ENCODE assay signal across 1 mouse cellular context in the genomic region with DNA sequence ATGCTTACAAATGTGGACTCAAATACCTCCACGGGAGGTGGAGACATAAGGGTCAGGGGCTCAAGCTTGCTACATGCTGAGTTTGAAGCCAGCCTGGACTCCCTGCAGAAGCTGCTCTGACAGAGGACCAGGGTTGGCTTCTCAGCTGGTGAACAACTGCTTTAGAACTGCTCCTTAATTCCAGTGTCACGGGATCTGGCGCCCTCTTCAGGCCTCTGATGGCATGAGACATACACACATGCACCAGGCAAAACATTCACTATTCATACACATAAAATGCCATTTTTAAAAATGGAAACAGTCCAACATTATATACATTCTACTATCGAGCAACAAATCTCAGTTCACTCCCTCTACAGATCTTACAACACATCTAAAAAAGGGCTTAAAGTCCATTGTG.
TF ChIP-seq lines count a peak whose summit lies in the region.

No protein-coding gene starts in this region.

TF ChIP-seq in MEL, 35 proteins besides CTCF, POLR2A, EP300 and RAD21 (continued from another document):
- peak; percentile 40; the same call in 1 of the 2 replicates for TF ChIP-seq MAX (IDR thresholded peaks at IDR 0.05; ENCODE audit: low read length)
- TF ChIP-seq MYC (IDR thresholded peaks at IDR 0.05; ENCODE audit: low read depth, low read length), result peak; percentile 67; the same call in 1 of the 2 replicates
- TF ChIP-seq UBTF (IDR thresholded peaks at IDR 0.05; ENCODE audit: borderline replicate concordance, insufficient read depth, low read depth, low read length), result no peak
- no peak for TF ChIP-seq MAZ (IDR thresholded peaks at IDR 0.05; ENCODE audit: low read depth, low read length)
- no peak for TF ChIP-seq POLR2AphosphoS5 (IDR thresholded peaks at IDR 0.05; ENCODE audit: borderline replicate concordance, low read depth, low read length)
- TF ChIP-seq KAT2A (conservative IDR thresholded peaks at IDR 0.05; ENCODE audit: low read depth, low read length), result no peak
- TF ChIP-seq ZC3H11A (IDR thresholded peaks at IDR 0.05; ENCODE audit: low read depth, low read length), result peak; percentile 82
- TF ChIP-seq HCFC1 (IDR thresholded peaks at IDR 0.05; ENCODE audit: low read depth, low read length), result peak; percentile 25; the same call in 1 of the 2 replicates
- no peak for TF ChIP-seq CHD1 (IDR thresholded peaks at IDR 0.05; ENCODE audit: low read depth, low read length)
- 0 out of 2 replicates have a peak, but pooled peaks have one; percentile 14 for TF ChIP-seq TCF12 (IDR thresholded peaks at IDR 0.05; ENCODE audit: low read depth, low read length)
- no peak for TF ChIP-seq POLR2AphosphoS2 (IDR thresholded peaks at IDR 0.05; ENCODE audit: low read length)
- TF ChIP-seq CHD2 (IDR thresholded peaks at IDR 0.05; ENCODE audit: low read length), result no peak
- TF ChIP-seq ZNF384 (IDR thresholded peaks at IDR 0.05; ENCODE audit: low read depth, low read length), result 0 out of 2 replicates have a peak, but pooled peaks have one; percentile 36
- TF ChIP-seq MXI1 (IDR thresholded peaks at IDR 0.05; ENCODE audit: low read depth, low read length), result peak; percentile 46; the same call in 1 of the 2 replicates
- TF ChIP-seq TAL1 (IDR thresholded peaks at IDR 0.05; ENCODE audit: low read length), result no peak
- TF ChIP-seq NELFE (IDR thresholded peaks at IDR 0.05; ENCODE audit: low read depth, low read length), result no peak
- no peak for TF ChIP-seq USF2 (IDR thresholded peaks at IDR 0.05; ENCODE audit: borderline replicate concordance in 1 of 2, insufficient read depth in 1 of 2, low read depth in 1 of 2, low read length in 2 of 2)
- no peak for TF ChIP-seq GATA1 (IDR thresholded peaks at IDR 0.05; ENCODE audit: low read depth, low read length)
- peak; percentile 76 for TF ChIP-seq SIN3A (IDR thresholded peaks at IDR 0.05; ENCODE audit: low read length)
- TF ChIP-seq ELF1 (IDR thresholded peaks at IDR 0.05; ENCODE audit: low read depth, low read length), result no peak
- no peak for TF ChIP-seq ZKSCAN1 (IDR thresholded peaks at IDR 0.05; ENCODE audit: low read depth, low read length)
- no peak for TF ChIP-seq RCOR1 (IDR thresholded peaks at IDR 0.05; ENCODE audit: low read depth, low read length)
- TF ChIP-seq NRF1 (IDR thresholded peaks at IDR 0.05; ENCODE audit: insufficient read depth, low read depth, low read length, poor library complexity, severe bottlenecking), result no peak
- no peak for TF ChIP-seq ZMIZ1 (IDR thresholded peaks at IDR 0.05; ENCODE audit: low read depth, low read length)
- no peak for TF ChIP-seq TBP (IDR thresholded peaks at IDR 0.05; ENCODE audit: low read depth, low read length)
- TF ChIP-seq JUND (IDR thresholded peaks at IDR 0.05; ENCODE audit: low read depth, low read length), result no peak
TF ChIP-seq in MEL: peak in this region for 12.
